Mouse (Mus musculus): Measurements from ENCODE around the gene Fam71f1.
A peak's percentile ranks its signal among the peaks of the same experiment; 100 is the strongest.

Fam71f1 gene

GRCm38 (mm10) chr6:29318879-29319278, at the start of gene Fam71f1:
Gene Fam71f1, plus strand, starts transcription at chr6:29319140.
- DNase-seq (ENCODE audit: low spot score in 2 of 2), result no peak

DNA sequence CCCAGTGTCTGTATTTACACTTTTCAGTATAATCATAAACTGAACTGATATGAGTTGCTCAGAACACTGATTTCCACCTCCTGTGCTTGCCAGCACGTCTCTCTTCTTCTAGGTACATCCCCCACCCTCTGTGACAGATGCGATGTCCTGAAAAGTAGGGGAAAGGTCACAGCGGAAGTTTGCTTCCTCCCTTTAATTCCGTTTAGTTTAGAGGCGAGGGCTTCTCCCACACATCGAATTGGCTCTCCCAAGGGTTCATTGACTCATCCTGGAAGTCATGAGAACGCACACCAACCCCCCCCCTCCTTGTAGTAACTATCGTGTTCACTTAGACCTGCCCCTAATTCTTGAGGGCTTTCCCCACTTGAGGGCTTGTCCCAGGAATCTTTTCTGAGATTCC, 48.0 kb upstream of the Fam71f1 start:
- no peak for DNase-seq (ENCODE audit: low spot score in 2 of 2)

DNA sequence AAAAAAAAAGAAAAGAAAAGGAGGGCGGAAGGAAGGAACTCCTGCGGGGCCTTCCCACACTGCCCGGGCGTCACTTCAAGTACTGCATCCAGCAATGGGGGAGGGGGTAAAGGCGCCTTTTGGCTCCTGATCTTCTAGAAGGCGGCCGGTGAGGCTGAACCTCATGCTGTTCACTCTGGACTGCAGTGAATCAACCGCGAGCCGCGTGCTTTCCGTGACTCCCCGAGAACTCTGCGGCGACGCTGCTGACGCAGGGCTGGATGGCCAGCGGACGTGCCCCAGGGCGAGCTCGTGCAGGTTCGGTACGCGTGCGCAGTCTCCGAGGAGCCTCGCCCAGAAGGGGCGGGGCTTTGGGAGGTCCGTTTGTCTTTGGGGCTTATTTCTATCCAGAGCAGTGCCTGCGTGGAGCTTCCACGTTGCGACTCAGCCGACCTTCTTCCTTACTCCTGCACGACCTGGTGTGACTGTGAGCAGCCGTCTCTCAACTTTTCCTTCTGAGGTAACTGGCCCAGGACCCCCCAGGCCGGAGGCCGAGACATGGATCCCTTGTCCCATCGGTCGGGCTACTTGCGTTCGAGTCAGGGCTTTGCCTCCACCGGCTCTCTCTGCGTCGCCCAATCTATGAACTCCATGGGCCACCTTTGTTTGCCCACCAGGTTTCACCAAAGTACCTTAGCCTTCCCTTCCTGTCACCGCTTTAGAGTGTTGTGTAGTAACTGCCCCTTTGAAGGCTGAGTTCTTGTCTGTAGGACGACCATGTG, 46.4 kb upstream of the Fam71f1 start, which contains the start of gene Hilpda:
Hilpda (plus strand) TSS at position 177 of the 761 bp plus-strand sequence.
- DNase-seq (ENCODE audit: low spot score in 2 of 2), result peak; percentile 77 to 78

DNA sequence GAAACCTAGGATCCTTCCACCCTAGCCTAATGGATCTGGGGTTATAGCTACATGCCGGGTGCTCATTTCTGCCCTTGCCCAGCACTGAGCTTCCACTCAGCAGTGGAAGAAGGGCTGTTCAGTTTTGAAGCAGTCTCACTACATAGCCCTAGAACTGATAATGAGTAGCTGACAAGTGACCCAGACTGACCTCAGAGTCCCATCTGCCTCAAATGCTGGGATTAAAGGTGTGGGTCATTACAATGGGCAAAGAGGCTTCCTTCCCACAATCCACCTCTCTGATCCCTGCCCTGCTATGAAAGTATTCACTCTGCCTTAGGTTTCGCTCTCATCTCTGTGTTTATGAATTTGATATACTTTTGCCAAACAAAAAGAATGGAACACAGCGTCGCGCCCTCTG, 42.2 kb upstream of the Fam71f1 start:
- DNase-seq (ENCODE audit: low spot score in 2 of 2), result no peak

- peak in 1 of 2 experiments; percentile 8 for DNase-seq (ENCODE audit: low spot score in 2 of 2)
These were observed 40.2 kb upstream of the Fam71f1 start for GRCm38 (mm10) chr6:29278513-29279267.

- no peak for DNase-seq (ENCODE audit: low spot score in 2 of 2)
These were observed 39.6 kb upstream of the Fam71f1 start, which contains the start of gene Fam71f2 for GRCm38 (mm10) chr6:29279293-29279692. Gene Fam71f2, plus strand, starts transcription at chr6:29279593.

DNA sequence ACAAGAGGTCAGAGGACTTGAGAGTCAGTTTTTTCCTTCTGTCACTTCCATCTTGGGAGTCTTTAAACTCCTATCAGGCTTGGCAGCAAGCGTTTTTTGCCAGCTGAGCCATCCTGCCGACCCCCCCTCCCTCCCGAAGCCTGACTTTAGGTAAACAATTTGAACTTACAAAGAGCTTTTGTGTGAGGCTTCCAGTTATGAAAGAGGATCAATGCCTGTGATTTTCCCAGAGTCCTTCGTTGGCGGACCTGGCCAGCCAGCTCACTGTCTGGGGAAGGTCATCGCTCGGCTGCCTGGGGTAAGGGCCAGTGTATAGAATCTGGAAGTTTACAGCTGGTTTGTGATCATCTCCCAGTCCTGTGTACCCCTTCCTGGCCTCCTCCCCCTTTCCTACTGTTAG, 38.3 kb upstream of the Fam71f1 start:
- no peak for DNase-seq (ENCODE audit: low spot score in 2 of 2)

DNA sequence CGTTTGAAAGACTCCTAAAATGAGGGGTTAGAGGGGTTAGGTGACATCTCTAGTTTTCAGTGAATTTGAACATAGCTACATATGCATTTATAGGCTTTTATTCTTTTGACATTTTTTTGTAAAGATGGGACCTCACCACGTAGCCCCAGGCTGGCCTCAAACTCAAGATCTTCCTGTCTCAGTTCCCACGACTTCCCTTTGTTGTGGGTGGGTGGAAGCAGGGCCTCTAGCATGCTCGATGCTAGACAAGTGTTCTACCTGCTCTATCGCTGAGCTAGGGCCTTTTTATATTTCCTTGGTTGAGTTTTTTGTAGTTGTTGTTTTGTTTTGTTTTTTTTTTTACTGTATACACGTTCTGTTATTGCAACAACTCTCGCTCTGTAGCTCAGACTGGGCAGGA, 32.1 kb upstream of the Fam71f1 start:
- DNase-seq (ENCODE audit: low spot score in 2 of 2), result no peak

DNA sequence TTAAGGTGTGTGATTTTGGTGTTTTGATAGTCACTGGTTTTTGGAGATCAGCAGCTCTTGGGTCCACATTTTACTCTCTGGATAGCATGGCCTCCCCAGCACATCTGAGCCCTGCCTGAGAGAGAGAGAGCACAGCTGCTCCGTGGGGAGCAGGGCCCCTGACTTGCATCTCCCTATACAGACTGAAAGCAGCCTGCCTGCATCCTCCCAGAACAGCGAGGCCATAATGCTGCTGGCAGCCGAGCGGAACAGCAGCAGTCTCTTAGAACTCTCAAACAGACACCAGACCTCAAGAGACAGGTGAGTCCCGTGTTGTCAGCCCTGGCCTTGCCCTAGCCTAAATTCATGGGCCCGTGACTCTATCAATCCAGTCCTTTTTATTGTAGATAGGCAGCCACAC, 31.5 kb upstream of the Fam71f1 start:
- no peak for DNase-seq (ENCODE audit: low spot score in 2 of 2)

GRCm38 (mm10) chr6:29287944-29288343, 31.0 kb upstream of the Fam71f1 start:
- no peak for DNase-seq (ENCODE audit: low spot score in 2 of 2)

- no peak for DNase-seq (ENCODE audit: low spot score in 2 of 2)
These were observed 30.3 kb upstream of the Fam71f1 start for GRCm38 (mm10) chr6:29288651-29289050.

DNA sequence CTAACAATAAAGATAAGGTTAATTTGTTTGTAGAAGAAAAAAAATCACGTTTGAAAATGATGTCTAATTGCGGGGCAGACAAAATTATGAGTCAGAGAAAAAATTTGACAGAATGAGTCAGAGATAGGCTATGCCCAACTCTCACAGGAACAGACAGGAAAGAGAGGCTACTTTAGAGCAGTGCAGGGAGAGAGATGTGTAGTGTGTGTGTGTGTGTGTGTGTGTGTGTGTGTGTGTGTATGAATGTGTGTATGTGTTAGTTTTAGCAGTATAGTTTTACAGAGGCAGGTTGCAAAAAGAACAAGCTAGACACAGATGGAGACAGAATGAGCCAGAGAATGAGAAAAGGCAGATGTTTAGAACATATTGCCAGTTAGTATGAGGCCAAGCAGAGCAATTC, 19.8 kb upstream of the Fam71f1 start:
- no peak for DNase-seq (ENCODE audit: low spot score in 2 of 2)

DNA sequence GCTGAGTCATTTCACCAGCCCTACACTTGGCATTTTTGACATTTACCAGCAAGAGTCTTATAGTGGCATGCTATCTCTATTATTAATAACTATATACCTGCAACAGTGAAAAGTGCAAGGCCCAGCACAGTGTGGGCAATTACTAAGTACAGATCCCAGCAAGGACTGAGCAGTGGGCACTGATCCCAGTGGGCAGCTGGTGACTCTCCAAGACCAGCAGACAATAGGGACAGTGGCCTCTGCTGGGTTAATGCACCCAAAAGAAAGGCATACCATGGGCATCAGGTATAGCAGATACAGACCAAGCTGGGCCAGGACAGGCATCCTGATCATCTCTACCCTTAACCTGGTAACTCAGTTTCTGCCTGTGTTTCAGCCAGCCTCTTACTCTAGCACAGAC, 15.7 kb upstream of the Fam71f1 start:
- DNase-seq (ENCODE audit: low spot score in 2 of 2), result no peak

GRCm38 (mm10) chr6:29303726-29304125, 15.2 kb upstream of the Fam71f1 start:
- no peak for DNase-seq (ENCODE audit: low spot score in 2 of 2)

GRCm38 (mm10) chr6:29305462-29305861, 13.5 kb upstream of the Fam71f1 start:
- no peak for DNase-seq (ENCODE audit: low spot score in 2 of 2)

- no peak for DNase-seq (ENCODE audit: low spot score in 2 of 2)
These were observed 9.9 kb upstream of the Fam71f1 start for GRCm38 (mm10) chr6:29308846-29309605.

GRCm38 (mm10) chr6:29313690-29314202, 5.2 kb upstream of the Fam71f1 start:
- no peak for DNase-seq (ENCODE audit: low spot score in 2 of 2)

DNA sequence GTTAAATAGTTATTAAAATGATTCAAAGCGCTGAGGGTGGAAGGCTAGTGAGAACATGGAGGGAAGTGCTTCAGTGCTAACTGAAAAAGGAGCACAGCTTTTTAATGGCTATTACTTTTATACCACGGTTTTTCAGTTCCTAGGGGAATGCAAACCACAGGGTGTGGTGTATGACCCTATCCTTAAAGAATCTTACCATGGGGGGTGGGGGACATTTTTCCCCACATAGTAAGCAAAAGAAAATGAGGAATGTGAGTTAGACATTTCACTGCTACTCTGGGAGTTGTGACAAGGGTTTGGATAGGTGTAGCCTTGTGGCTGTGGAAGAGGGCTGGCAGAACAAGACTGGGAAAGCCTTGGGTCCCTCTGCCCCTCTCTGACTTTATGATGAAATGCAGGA, 1.7 kb upstream of the Fam71f1 start:
- no peak for DNase-seq (ENCODE audit: low spot score in 2 of 2)

- no peak for DNase-seq (ENCODE audit: low spot score in 2 of 2)
These were observed 999 bp upstream of the Fam71f1 start for GRCm38 (mm10) chr6:29317941-29318340.

DNA sequence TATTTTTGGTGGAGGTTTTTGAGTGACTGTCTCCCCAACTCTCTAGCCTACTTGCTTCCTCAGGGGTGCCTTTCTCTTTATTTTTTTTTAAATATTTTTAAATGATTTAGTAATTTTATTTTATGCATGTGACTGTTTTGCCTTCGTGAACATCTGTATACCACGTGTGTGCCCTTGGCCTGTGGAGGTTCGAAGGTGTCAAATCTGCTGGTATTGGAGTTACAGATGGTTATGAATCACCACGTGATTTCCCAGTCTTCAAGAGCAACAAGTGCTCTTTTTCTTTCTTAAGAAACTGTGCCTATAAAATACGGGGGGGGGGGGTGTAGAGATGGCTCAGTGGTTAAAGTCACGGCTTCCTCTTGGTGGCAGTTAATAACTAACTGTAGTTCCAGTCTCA, 2.6 kb downstream of the Fam71f1 start:
- DNase-seq (ENCODE audit: low spot score in 2 of 2), result no peak

- no peak for DNase-seq (ENCODE audit: low spot score in 2 of 2)
These were observed 3.2 kb downstream of the Fam71f1 start for GRCm38 (mm10) chr6:29322147-29322546.

DNA sequence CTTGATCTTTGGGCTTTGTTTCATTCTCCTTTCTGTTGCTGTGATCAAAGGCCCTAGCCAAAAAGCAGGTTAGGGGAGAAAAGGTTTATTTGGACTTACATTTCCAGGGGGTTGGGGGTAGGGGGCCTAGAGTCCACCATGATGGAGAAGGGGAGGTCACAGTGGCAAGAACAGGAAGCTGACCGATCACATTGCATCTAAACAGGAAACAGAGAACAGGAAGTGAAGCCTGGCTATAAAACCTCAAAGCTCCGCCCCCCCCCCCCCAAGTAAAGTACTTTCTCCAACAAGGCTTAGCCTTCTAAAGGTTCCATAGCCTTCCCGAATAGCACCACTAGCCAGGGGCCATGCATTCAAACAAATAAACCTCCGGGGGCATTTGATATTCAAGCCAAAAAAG, 3.8 kb downstream of the Fam71f1 start:
- DNase-seq (ENCODE audit: low spot score in 2 of 2), result no peak
